Mouse (Mus musculus): ENCODE results near the gene Spata16.
A peak's percentile ranks its signal among the peaks of the same experiment; 100 is the strongest.

The Spata16 gene

DNA sequence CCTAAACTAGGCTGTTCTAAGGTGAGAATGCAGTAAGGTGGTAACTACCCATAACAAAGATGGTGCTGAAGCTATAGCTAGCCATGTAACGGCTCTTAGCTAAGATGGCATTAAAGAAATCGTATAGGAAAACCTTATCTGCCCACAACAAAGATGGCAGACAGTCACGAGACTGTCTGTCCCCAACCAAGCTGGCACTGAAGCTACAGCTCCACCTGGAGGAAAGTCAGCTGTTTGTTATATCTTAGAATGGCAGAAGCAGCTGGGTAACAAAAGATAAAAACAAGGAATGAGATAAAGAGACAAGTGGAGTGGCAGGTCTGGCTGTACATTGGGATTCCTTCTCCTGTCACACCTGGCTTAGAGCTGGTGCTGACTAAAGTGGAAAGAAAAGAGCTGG lies 333.1 kb downstream of the Spata16 start:
- no peak for DNase-seq (ENCODE audit: low spot score in 2 of 2)

DNA sequence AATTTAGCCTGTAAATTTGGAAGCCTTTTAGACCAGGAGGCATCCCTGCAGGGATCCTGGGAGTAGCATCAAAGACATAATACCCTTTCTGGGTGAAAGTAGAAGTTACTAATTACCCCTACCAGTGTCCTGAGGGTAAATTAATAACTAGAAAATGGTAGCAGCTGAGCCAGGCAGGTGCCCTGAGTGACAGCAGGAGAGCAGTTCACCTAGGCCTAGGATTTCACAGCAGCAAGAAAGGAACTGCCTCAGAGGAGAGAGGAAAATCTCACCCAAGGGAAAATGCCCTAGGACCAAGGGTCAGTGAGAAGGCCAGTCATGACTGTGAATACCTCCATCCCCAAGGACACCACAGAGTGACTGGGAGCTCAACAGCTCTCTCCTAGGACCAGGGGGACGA lies 333.9 kb downstream of the Spata16 start:
- no peak for DNase-seq (ENCODE audit: low spot score in 2 of 2)

DNA sequence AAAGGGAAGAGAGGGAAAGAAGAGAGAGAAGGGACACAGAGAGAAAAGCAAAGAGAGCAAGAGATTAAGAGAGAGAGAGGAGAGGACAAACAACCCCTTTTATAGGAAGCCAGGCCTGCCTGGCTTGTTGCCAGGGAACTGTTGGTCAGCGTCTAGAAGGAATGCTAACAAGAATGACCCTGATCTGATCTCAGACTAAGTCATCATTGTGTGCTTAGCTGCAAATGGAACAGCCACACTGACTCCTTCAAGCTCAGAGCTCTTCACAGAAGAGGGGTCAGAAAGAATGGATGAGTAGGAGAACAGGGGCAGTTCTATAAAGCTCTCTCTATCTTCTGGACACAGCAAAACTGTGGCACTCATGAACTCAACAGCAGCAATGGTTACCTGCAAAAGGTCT lies 334.7 kb downstream of the Spata16 start:
- DNase-seq (ENCODE audit: low spot score in 2 of 2): peak; percentile 54 to 60

DNA sequence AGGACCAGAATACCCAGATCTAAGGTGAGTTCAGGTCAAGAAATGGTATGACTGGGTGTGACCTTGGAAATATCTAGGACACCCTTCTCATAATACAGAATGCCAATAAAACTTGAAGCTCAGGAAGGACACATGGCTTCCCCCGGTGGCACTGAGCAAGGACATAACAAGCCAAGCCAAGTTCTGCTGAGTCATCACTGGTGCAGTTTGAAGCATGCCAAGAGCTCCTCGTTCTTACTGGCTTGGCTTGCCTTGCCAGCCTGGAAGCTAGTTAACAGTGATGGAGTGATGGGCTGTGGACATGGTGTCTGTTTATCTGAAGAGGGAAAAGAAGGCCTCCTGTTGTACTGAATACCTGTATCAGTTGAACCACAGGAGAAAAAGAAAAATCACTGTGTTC lies 342.2 kb downstream of the Spata16 start:
- no peak for DNase-seq (ENCODE audit: low spot score in 2 of 2)

DNA sequence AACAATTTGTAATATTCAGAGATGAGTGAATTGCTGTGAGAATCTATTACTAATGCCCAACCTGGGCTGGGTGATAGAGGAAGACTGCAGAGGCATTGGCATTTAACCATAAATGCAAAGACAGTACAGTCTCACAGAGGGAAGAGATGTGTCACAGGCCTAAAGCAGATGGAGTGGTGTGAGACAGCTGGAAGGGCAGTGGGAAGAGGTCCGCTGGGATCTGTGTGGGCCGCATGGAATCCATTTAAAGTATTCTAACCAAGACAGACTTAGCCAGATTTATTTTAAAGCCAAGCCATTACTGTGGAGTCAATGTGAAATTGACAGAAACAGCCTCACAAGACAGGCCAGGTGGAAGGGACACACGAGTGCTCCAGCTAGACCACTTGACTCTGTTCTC lies 343.0 kb downstream of the Spata16 start:
- no peak for DNase-seq (ENCODE audit: low spot score in 2 of 2)

DNA sequence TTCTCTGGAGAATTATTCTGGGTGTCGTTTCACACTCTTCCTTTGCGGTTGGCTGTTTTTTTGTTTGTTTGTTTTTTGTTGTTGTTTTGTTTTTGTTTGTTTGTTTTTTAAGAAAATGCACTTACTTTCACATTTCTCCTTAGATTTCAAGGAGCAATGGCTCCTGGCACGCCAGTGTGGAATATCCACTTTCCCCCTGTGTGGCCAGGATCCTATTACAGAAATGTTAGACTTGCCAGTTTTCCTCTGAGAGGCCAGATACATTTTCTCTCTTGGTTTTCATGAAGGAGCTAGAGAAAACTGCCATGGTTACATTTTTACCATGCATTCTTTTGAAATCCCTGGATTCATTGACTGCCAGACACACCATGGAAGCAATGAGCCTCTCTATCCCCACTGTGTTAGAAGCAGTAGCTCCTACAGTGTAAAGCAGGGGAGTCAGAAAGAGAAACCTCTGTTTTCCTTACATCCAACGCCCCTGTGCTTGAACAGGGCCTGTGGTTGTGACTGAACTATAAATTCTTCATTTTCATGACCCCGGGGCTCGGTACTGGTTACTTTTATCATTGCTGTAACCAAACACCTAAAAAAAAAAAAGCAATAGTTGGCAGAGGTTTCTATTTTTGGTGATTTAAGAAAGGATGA lies 344.7 kb downstream of the Spata16 start:
- DNase-seq (ENCODE audit: low spot score in 2 of 2): no peak

DNA sequence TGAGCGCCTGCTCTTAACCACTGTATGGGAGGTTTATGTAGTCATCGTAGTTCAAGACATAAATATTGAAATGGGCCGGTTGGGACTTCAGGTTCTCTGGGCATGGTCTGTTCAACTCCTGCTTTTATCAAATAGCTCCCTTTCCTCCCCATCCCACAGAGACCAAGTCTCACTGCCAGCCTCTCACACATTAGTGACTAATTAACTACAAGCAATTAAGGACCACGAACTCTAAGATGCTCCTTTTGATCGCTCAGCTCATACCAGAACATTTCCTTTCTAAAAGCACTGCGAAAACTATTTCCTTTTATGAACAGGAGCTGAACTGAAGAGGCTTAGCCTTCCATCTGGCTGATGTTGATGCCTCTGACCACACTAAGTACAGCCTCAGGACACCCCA lies 346.3 kb downstream of the Spata16 start:
- DNase-seq (ENCODE audit: low spot score in 2 of 2): no peak

DNA sequence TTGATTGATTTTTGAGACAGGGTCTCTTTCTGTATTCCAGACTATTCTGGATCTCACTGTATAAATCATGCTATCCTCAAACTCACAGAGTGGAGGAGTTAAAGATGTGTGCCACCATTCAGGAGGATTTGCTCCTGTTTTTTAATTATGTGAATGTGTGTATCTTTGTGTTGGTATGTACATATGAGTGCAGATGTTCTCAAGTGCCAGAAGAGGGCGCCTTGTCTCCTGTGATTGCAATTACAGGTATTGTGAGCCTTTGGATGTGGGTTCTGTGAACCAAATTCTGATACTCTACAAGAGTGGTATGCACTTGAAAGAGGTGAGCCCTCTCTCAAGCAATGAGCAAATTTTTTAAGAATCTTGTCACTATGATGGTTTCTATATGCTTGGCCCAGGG lies 369.4 kb downstream of the Spata16 start:
- no peak for DNase-seq (ENCODE audit: low spot score in 2 of 2)

DNA sequence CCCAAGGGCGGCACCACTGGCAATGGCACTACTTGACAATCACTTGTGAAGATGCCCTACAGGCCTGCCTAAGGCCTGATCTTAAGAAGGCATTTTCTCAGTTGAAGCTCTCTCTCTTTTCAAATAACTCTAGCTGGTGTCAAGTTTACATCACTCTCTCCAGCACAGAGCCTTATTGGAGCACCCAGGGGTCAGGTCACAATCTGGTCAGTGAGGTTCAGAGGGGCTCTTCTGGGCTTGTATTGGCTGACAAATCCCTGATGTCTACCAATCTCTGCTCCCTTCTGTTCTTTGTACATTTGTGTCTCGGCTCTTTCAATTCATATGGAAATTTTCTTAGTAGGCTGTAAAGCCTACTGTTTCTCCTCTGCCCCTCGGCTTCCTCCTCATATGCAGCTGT lies 390.5 kb downstream of the Spata16 start:
- DNase-seq (ENCODE audit: low spot score in 2 of 2): no peak

DNA sequence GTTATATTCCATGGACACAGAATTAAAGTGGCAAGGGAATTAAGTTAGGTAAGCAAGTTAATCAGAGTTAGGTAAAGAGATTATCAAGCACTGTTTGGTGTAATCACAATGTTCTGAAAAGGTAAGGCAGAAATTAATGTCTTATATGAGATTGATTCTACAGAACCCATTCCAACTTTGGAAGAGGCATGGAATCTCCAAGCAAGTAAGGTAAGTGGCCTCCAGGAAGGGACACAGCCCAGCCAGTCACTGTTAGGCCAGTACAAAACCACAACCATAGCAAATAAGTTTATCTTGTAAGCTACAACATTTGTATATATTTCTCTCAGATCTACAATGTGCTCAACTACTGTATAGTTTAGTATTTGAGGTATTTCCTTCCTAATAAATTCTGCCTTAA lies 391.1 kb downstream of the Spata16 start:
- DNase-seq (ENCODE audit: low spot score in 2 of 2): no peak

DNA sequence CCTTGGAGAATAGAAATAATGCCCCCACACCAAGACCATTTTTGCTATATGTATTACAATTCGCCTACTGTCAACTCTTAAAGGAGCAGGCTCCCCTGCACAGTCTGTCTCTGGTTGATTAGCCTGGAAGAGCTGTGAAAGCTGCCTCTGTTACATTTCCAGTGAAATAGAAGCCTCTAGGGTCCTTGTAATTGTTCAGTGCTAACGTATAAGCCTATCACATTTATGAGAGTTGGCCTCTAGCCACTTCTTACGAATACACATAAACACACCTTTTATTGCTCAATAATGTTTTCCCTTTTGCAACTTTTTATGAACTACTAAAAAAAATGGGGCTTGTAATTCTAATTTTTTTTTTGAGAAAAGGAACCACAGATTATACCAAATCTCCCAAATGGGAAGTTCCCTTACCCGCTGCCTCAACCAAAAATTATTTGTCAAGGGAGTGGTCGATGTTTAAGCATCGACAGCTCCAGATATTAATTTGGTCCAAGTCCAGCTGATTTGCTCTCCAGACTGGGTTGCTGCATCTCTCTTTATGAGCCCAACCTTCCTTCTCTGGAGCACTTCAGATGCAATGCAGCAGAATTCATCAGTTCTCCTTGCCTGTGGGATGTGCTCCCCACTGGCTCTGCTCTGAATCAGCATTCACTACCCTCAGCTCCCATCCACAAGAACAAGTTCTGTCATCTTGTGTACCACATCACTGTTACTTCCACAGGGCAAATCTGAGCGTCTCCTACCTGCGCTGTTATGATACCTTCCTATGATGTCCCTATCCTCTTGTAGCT lies 392.8 kb downstream of the Spata16 start:
- DNase-seq (ENCODE audit: low spot score in 2 of 2): no peak
